ENCODE assay signal across 21 mouse cellular contexts in the genomic region with DNA sequence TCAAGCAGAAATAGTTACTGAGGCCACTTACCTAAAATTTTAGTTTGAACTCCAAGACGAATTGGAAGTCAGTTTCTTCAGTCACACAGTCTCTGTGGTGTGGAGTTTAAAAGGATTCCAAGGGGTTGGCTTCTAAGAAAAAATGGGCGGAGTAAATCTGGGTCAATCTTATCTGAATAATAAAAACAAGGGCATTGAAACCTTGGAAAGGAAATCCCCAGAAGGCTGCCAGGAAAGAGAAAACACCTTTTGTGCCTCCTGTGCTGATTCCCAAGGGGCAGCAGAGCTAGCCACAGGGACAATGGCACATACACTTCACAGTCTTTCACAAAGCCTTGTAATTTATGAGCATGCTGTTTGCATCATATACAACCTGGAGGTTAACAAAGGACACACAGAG. TPM values are rescaled to one million over a fixed set of nuclear protein-coding genes. Genes with fewer than 3 reads are reported as not detected.
A peak's percentile ranks its signal among the peaks of the same experiment; 100 is the strongest.
DNase-seq lines count a peak whose midpoint lies in the region; ATAC-seq and TF ChIP-seq lines count a peak whose summit lies in the region.
"Had no signal": no experiment of that assay in that cellular context is flagged by ENCODE, and none has a peak within 500 bp of the region (broad histone marks: within the 10 kb centered on the region; RNA-seq: fewer than 3 reads in every experiment).

A gene (minus strand): TSS at position 101 of the 400 bp plus-strand sequence.

- TF ChIP-seq CTCF in liver, embryonic 14.5 days (IDR thresholded peaks at IDR 0.05; ENCODE audit: low read depth), result no peak
- TF ChIP-seq CTCF in liver, postnatal 0 days (IDR thresholded peaks at IDR 0.05; ENCODE audit: low read depth), result no peak
- TF ChIP-seq CTCF in small intestine, adult 2 months (IDR thresholded peaks at IDR 0.05; ENCODE audit: extremely low read depth, insufficient read length, insufficient replicate concordance, low read depth, low read length), result no peak

- no peaks in the 10 kb centered on the region for H3K27me3 ChIP-seq in forebrain, embryonic 14.5 days (replicated peaks; ENCODE audit: control insufficient read depth, insufficient read depth, low read length)
- H3K27me3 ChIP-seq in forebrain, embryonic 10.5 days (ENCODE audit: poor library complexity, severe bottlenecking), result no peaks in the 10 kb centered on the region
- H3K27me3 ChIP-seq in liver, embryonic 14.5 days (ENCODE audit: control insufficient read depth, insufficient read depth, low read length), result no peaks in the 10 kb centered on the region
- no peaks in the 10 kb centered on the region for H3K27me3 ChIP-seq in liver, postnatal 0 days (ENCODE audit: insufficient read depth, low read length)
- H3K27me3 ChIP-seq in intestine, embryonic 15.5 days (replicated peaks), result no peaks in the 10 kb centered on the region
- H3K27me3 ChIP-seq in small intestine, adult 2 months (ENCODE audit: control insufficient read depth, insufficient read depth, low read length), result no peaks in the 10 kb centered on the region
- H3K27me3 ChIP-seq: embryonic facial prominence, embryonic 15.5 days; hindbrain, embryonic 15.5 days; kidney, embryonic 15.5 days; midbrain, embryonic 13.5 days had no signal

- no peak for TF ChIP-seq EP300 in liver, embryonic 14.5 days (IDR thresholded peaks at IDR 0.05; ENCODE audit: low read depth)
- no peak for TF ChIP-seq EP300 in liver, postnatal 0 days (IDR thresholded peaks at IDR 0.05; ENCODE audit: low read depth)

- H3K4me1 ChIP-seq in forebrain, embryonic 14.5 days (ENCODE audit: control insufficient read depth, insufficient read depth, low read length), result peaks cover 5% of the 10 kb centered on the region
- H3K4me1 ChIP-seq in forebrain, embryonic 10.5 days, result peaks cover 9% of the 10 kb centered on the region
- peaks cover 86 to 87% of the 10 kb centered on the region in 2 experiments for H3K4me1 ChIP-seq in liver, embryonic 14.5 days (replicated peaks; ENCODE audit: control insufficient read depth in 2 of 2, insufficient read depth in 2 of 2, low read length in 1 of 2)
- peaks cover 43% of the 10 kb centered on the region for H3K4me1 ChIP-seq in liver, postnatal 0 days (ENCODE audit: insufficient read depth)
- no peaks in the 10 kb centered on the region; the same call in 1 of the 2 replicates for H3K4me1 ChIP-seq in intestine, embryonic 15.5 days (replicated peaks)
- H3K4me1 ChIP-seq in small intestine, adult 2 months (ENCODE audit: control insufficient read depth, insufficient read depth, insufficient read length, low read length), result peaks cover 36% of the 10 kb centered on the region
- H3K4me1 ChIP-seq: embryonic facial prominence, embryonic 15.5 days; hindbrain, embryonic 15.5 days; kidney, embryonic 15.5 days; midbrain, embryonic 13.5 days had no signal

- peak; percentile 14 for DNase-seq in forebrain, embryonic 14.5 days (ENCODE audit: low spot score)
- no peak for DNase-seq in forebrain, embryonic 10.5 days (ENCODE audit: extremely low spot score, low spot score)
- no peak for DNase-seq in liver, embryonic 14.5 days (ENCODE audit: low read depth in 3 of 3, low spot score in 3 of 3)
- DNase-seq in liver, postnatal 0 days, result no peak
- DNase-seq in right cerebral cortex, postnatal 10 days (ENCODE audit: low spot score in 2 of 2), result no peak
- DNase-seq in frontal cortex, postnatal 14 days (ENCODE audit: low spot score in 2 of 2), result no peak
- DNase-seq: adrenal gland, postnatal 14 days; cerebellum, adult 9-11 months; kidney, adult 11 months; kidney, postnatal 4 days; lung, adult 18-20 months; lung, postnatal 14 days; right cerebral cortex, adult 18-20 months; thymus, postnatal 36 days had no signal

- no peak within 1 kb of the TSS for H3K4me3 ChIP-seq in forebrain, embryonic 14.5 days (ENCODE audit: low read depth, low read length)
- no peak within 1 kb of the TSS for H3K4me3 ChIP-seq in forebrain, embryonic 10.5 days
- H3K4me3 ChIP-seq in liver, embryonic 14.5 days (ENCODE audit: insufficient read depth in 1 of 2, low read depth in 2 of 2, low read length in 2 of 2), result no peak within 1 kb of the TSS
- H3K4me3 ChIP-seq in liver, postnatal 0 days (ENCODE audit: low read depth, low read length), result no peak within 1 kb of the TSS
- H3K4me3 ChIP-seq in intestine, embryonic 15.5 days (replicated peaks), result no peak within 1 kb of the TSS
- no peak within 1 kb of the TSS for H3K4me3 ChIP-seq in small intestine, adult 2 months (ENCODE audit: low read depth, low read length)
- H3K4me3 ChIP-seq: embryonic facial prominence, embryonic 15.5 days; hindbrain, embryonic 15.5 days; kidney, embryonic 15.5 days; megakaryocyte, embryonic 14.5 days; midbrain, embryonic 13.5 days had no signal

- no peak within 1 kb of the TSS for H3K9ac ChIP-seq in forebrain, embryonic 14.5 days (ENCODE audit: low read length)
- peak within 1 kb of the TSS; percentile 5; the same call in 1 of the 2 replicates for H3K9ac ChIP-seq in liver, embryonic 14.5 days (replicated peaks)
- H3K9ac ChIP-seq in liver, postnatal 0 days (replicated peaks), result no peak within 1 kb of the TSS
- no peak within 1 kb of the TSS for H3K9ac ChIP-seq in intestine, embryonic 15.5 days
- H3K9ac ChIP-seq: embryonic facial prominence, embryonic 15.5 days; hindbrain, embryonic 15.5 days; kidney, embryonic 15.5 days; midbrain, embryonic 13.5 days had no signal

- no peak for TF ChIP-seq POLR2A in small intestine, adult 2 months (IDR thresholded peaks at IDR 0.05; ENCODE audit: low read depth, low read length)

- H3K9me3 ChIP-seq in forebrain, embryonic 14.5 days (replicated peaks; ENCODE audit: control insufficient read depth, low read length), result no peaks in the 10 kb centered on the region
- no peaks in the 10 kb centered on the region for H3K9me3 ChIP-seq in forebrain, embryonic 10.5 days
- no peaks in the 10 kb centered on the region for H3K9me3 ChIP-seq in liver, embryonic 14.5 days (ENCODE audit: control insufficient read depth, low read length)
- no peaks in the 10 kb centered on the region for H3K9me3 ChIP-seq in liver, postnatal 0 days (ENCODE audit: low read length)
- H3K9me3 ChIP-seq in intestine, embryonic 15.5 days, result no peaks in the 10 kb centered on the region
- H3K9me3 ChIP-seq: embryonic facial prominence, embryonic 15.5 days; hindbrain, embryonic 15.5 days; kidney, embryonic 15.5 days; megakaryocyte, embryonic 14.5 days; midbrain, embryonic 13.5 days had no signal

- no peak within 1 kb of the TSS for H3K27ac ChIP-seq in forebrain, embryonic 14.5 days (ENCODE audit: low read depth, low read length)
- no peak within 1 kb of the TSS for H3K27ac ChIP-seq in forebrain, embryonic 10.5 days
- peak within 1 kb of the TSS; percentile 50 for H3K27ac ChIP-seq in liver, embryonic 14.5 days
- H3K27ac ChIP-seq in liver, postnatal 0 days (ENCODE audit: low read depth), result no peak within 1 kb of the TSS
- H3K27ac ChIP-seq in intestine, embryonic 15.5 days, result 0 out of 2 replicates have a peak within 1 kb of the TSS, but pooled peaks have one; percentile 40
- peak within 1 kb of the TSS; percentile 75 for H3K27ac ChIP-seq in small intestine, adult 2 months (ENCODE audit: insufficient read depth, low read depth, low read length)
- H3K27ac ChIP-seq: embryonic facial prominence, embryonic 15.5 days; hindbrain, embryonic 15.5 days; kidney, embryonic 15.5 days; midbrain, embryonic 13.5 days had no signal

- ATAC-seq in forebrain, embryonic 14.5 days, result no peak
- no peak for ATAC-seq in liver, embryonic 14.5 days (ENCODE audit: insufficient read depth)
- no peak for ATAC-seq in liver, postnatal 0 days
- ATAC-seq in intestine, embryonic 15.5 days, result no peak
- ATAC-seq: midbrain, embryonic 13.5 days had no signal

- WGBS in forebrain, embryonic 14.5 days, result 34% methylated on average over 2 of the region's 2 CpGs
- WGBS in forebrain, embryonic 10.5 days, result 52% methylated on average over 2 of the region's 2 CpGs
- 50% methylated on average over 2 of the region's 2 CpGs for WGBS in liver, embryonic 14.5 days (ENCODE audit: insufficient replicate concordance)
- 63% methylated on average over 2 of the region's 2 CpGs for WGBS in liver, postnatal 0 days (ENCODE audit: insufficient replicate concordance)
- 63% methylated on average over 2 of the region's 2 CpGs for WGBS in intestine, embryonic 15.5 days
- 19% methylated on average over 2 of the region's 2 CpGs for WGBS in small intestine, adult 2 months

- H3K36me3 ChIP-seq in forebrain, embryonic 14.5 days (ENCODE audit: control insufficient read depth, insufficient read depth, low read length), result no peaks in the 10 kb centered on the region
- H3K36me3 ChIP-seq in forebrain, embryonic 10.5 days (replicated peaks), result no peaks in the 10 kb centered on the region
- no peaks in the 10 kb centered on the region for H3K36me3 ChIP-seq in liver, embryonic 14.5 days (replicated peaks; ENCODE audit: control insufficient read depth, insufficient read depth, low read depth)
- H3K36me3 ChIP-seq in liver, postnatal 0 days (replicated peaks; ENCODE audit: insufficient read depth, low read length), result no peaks in the 10 kb centered on the region
- no peaks in the 10 kb centered on the region for H3K36me3 ChIP-seq in intestine, embryonic 15.5 days
- H3K36me3 ChIP-seq in small intestine, adult 2 months (ENCODE audit: control insufficient read depth, insufficient read depth, low read length), result no peaks in the 10 kb centered on the region
- H3K36me3 ChIP-seq: embryonic facial prominence, embryonic 15.5 days; hindbrain, embryonic 15.5 days; kidney, embryonic 15.5 days; midbrain, embryonic 13.5 days had no signal

- H3K4me2 ChIP-seq in forebrain, embryonic 14.5 days (ENCODE audit: low read length), result no peak within 1 kb of the TSS
- H3K4me2 ChIP-seq in liver, embryonic 14.5 days (ENCODE audit: low read depth), result no peak within 1 kb of the TSS
- no peak within 1 kb of the TSS for H3K4me2 ChIP-seq in liver, postnatal 0 days (ENCODE audit: low read depth, low read length)
- H3K4me2 ChIP-seq in intestine, embryonic 15.5 days (replicated peaks), result no peak within 1 kb of the TSS
- H3K4me2 ChIP-seq: embryonic facial prominence, embryonic 15.5 days; hindbrain, embryonic 15.5 days; kidney, embryonic 15.5 days; midbrain, embryonic 13.5 days had no signal

RNA-seq across cellular contexts. Expression of the gene that starts here (rescaled TPM):
- polyA plus RNA-seq in forebrain, embryonic 14.5 days (2014; fragmentation: Nextera tagmentation; extraction: Ambion mirVana), result 0.18 TPM in 1 of 2 replicates, not detected in the other
- not detected in 2 replicates for polyA plus RNA-seq in forebrain, embryonic 10.5 days (2016; fragmentation: Nextera tagmentation; extraction: Ambion mirVana)
- polyA plus RNA-seq in liver, embryonic 14.5 days (2012; rRNA removed), result not detected in 2 replicates
- polyA plus RNA-seq in liver, embryonic 14.5 days (2014; fragmentation: Nextera tagmentation; extraction: Ambion mirVana), result not detected in 2 replicates
- polyA plus RNA-seq in liver, postnatal 0 days (2015; fragmentation: Nextera tagmentation; extraction: Ambion mirVana), result 0.11 and 2.1 TPM in 2 replicates
- polyA plus RNA-seq in intestine, embryonic 15.5 days (2015; fragmentation: Nextera tagmentation; extraction: Ambion mirVana), result 27.9 and 88.1 TPM in 2 replicates
- 47.1 and 6,983 TPM in 2 replicates for polyA plus RNA-seq in small intestine, adult 2 months (2012; rRNA removed)
- polyA plus RNA-seq: midbrain, embryonic 13.5 days had no signal

Comparison
In these comparisons a context has a peak if more than half of its experiments do, and no peak if none do; other contexts are left out.
1. H3K27ac ChIP-seq: peak in liver, embryonic 14.5 days (single experiment), intestine, embryonic 15.5 days (single experiment) and small intestine, adult 2 months (single experiment); none in forebrain, embryonic 14.5 days (single experiment), forebrain, embryonic 10.5 days (single experiment) and liver, postnatal 0 days (single experiment).
2. Peak in DNase-seq in forebrain, embryonic 14.5 days; RNA of the gene not detected or under 1 TPM.